Mouse (Mus musculus) c-Kit-negative CD71-positive TER-119-positive erythroid progenitor cells, embryonic 14.5 days (primary cell): ENCODE measurements around the gene D1Pas1.

Source experiments
- DNase-seq: peaks from one replicate; pipeline ENCODE4 v3.0.0-alpha.2; 2013; ENCODE audit warnings: low read depth, low spot score

The D1Pas1 gene

DNA sequence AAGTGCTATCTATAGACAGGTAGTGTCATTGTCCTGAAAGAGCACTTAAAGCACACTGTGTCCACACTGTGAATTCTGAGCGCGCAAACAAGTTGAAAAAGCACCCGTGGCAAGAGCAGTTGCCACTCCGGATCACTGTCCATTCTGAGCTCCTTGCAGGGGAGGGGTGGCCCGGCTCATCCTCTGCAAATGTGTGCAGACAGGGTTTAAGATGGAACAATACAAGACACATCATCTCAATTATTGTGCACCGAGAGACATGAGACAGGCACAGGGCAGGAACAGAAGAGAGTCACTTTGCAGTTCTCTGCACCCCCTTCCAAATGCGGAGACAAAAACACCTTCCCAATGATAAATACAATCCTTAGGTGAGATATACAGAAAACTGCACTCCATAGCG lies 19.3 kb downstream of the D1Pas1 start:
- DNase-seq = no peak

DNA sequence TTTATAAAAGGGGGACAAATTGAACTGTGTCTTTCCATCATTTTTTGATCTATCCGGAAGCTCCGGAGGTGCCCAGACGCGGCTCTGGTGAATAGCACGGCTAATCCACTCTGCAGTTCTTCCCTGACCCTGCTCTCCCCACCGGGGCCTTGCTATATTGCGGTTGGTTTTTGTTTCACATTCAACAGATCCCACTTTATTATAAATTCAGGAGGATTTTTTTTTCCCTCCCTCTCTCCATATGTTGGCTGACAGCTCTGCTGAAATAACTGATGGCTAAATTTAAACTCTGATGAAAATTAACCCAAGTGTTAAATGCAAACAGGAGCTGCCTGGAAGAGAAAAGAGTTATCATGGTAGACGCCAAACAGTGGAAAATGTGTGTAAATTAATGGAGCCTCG lies 21.1 kb downstream of the D1Pas1 start:
- no peak for DNase-seq

DNA sequence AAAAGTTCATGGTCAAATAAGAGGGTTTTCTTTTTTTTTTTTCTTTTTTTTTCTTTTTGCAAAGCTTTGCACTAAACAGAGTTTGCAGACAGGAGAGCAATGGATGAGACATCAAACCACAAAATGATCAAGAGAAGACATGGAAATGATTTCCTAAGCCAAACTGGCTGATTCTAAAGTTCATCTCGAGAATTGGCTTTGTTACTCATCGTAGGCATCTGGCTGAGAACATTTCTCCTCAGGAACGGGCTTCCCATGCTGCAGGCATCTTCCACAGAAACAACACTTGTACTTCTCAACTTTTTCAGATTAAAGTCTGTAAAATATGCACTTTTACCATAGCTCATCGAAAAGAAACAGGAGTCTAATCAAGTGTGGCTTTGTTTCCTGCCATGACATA lies 21.6 kb downstream of the D1Pas1 start:
- no peak for DNase-seq

DNA sequence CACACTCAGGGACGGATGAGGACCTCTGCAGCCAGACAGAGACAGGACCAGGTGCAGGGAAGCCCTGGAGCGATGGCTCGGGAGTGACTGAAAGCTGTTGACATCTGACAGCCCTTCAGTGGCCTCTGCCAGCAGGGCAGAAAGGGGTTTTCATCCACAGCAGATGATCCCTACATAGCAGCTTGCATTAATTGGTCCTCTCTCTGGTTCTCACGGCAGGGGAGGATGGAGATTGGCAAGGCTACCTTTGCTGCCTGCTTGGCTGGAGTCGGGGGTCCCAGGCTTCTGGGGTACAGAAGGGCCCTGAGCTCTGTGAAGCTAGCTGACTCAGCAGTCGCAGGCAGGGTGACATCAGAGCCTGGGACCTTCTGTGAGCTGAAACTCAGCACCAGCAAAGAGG lies 24.3 kb downstream of the D1Pas1 start:
- no peak for DNase-seq

DNA sequence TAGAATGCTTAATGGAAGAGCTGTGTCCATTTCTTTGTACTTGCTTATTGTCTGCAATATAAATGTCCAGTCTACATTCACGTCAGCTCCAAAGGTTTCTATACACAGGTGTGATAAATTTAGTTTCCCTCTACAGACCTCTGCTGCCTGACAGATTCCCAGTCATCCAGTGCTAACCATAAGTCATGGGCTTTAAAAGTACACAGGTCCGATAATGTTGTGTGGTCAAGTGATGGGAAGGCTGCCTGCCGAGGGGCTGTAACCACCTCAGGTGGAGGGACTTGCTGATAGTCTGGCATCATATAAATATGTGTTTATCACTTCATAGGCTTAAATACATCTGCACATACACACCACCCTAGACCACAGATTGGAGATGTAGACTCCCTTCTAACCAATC lies 24.9 kb downstream of the D1Pas1 start:
- no peak for DNase-seq

DNA sequence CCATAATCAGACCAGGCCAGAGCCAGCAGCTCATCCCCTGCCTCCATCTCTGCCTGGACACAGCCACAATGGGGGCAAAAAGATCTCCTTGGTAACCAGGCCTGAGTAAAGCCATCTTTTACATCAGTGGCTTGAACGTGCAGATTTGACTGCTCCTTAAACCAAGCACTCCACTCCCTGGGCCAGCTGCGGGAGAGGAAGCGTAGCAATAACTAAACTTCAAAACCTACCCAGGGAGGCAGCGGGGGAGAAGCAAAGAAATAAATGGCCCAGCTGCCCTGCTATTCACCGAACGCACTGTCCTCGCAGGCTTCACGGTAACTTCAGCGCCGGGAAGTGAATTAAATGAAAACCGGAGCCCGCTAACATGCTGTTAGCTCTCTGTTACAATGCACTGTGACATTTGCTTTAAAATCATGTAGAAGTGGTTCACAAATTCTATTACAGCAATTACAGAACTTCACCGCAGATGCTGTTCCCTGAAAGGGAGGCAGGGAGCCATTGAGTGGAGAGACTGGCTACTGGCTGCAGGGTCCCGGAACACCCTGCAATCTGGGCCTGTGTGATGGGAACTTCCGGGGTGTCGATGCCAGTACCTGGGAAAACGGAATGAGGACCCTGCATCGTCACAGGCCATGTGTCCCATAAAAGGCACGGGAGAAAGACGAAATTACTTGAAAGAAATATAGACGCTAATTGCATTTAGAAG lies 30.5 kb downstream of the D1Pas1 start:
- DNase-seq = no peak

DNA sequence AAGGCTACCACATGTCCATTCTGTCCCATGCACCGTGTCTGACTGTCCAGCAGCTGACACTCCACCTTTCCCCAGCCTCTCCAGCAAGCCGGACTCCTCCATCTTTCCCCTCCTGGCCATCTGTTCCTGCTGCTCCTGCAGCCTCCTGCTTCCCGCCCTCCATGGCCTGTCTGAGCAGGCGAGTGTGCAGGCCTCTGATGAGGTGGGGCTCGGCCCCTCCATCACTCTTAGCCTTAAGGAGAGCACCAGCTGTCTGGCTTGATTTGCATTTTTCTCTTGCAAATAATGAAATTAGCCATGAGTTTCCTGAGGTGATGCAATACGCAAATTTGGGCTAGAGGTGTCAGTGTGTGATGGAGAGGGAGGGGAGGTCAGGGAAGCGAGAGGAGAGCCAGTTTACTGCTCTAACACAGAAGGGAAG lies 36.2 kb downstream of the D1Pas1 start:
- DNase-seq = no peak

DNA sequence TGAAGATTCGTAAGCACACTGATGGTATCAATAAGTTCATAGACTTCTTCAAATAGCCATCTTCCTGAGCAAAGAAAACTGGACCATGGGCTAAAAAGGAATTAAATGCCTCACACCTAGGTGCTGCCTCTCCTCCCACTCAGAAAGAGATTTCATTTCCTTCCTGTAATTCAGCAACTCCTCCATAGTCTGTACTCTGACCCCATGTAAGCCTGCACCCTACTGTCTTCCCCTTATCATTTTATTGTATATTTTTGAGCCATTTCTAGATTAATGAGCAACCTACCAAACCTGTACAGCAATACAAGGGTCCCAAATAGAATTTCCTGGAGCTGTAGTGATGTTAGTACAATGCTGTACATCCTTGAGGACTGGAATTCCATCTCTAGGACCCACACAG lies 37.1 kb downstream of the D1Pas1 start:
- no peak for DNase-seq

DNA sequence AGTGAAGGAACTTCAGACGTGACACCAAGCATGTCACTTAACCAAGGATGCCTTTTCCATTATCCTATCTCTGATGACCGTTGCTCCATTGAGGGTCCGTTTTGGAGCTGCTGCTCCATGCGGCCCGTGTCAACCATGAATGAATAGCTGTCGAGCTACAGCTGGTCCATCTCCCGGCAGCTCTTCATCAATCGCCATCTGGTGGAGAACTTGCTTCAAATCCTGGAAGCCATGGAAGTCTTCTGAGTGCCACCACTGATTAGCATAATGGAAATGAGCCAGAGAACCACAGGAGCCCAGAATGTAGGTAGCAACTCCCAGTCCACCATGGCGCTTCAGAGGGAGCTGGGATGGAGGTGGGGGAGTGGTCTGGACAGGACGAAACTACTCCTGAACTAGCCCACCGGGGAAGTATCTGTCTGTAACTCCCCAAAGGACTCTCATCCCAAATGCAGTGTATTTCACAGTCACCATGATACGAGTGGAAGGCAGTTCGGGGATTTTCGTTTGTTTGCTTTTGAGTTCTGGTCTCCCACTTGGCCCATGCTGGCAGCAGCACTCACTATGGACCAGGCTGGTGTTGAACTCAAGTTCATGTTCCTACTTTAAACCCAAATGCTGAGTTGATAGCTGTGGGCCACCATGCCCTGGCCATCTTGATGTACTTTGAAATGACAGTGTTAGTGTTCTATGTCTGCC lies 39.2 kb downstream of the D1Pas1 start:
- DNase-seq = no peak

DNA sequence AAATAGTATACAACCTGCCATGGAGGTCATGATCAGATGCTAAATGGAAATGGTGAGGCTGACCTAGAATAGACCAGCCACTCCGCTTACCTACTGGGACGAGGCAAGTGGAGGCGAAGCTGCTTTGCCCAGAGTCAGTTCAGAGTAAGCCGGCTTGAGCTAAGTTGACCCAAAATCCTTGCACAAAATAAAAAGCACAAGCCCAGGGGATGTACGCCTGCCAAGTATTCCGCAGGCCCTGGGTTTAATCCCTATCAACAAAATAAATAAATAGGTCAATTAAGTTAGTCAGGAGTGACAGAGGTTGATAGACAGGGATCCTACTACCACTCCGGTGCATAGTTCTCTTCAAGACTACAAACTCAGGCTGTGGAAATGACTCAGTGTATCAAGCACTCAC lies 41.0 kb downstream of the D1Pas1 start:
- no peak for DNase-seq

DNA sequence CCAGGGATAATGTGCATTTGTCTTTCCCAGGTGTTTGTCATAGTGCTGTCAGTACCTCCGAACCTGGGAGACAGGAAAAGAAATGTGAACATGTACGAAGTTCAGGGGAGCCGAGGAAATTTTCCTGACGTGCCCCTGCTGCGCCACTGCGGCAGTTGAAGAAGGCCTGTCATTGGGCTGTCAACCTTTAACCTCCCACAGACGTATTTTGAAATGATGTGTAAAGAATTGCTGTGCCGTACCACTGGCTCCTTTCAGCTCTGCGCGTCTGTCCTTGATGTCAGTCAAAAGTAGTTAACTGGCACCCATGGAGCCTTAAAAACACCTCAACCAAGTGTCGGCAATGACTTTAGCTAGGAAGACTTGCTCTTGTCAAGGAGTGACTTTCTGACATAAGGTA lies 42.9 kb downstream of the D1Pas1 start:
- no peak for DNase-seq

DNA sequence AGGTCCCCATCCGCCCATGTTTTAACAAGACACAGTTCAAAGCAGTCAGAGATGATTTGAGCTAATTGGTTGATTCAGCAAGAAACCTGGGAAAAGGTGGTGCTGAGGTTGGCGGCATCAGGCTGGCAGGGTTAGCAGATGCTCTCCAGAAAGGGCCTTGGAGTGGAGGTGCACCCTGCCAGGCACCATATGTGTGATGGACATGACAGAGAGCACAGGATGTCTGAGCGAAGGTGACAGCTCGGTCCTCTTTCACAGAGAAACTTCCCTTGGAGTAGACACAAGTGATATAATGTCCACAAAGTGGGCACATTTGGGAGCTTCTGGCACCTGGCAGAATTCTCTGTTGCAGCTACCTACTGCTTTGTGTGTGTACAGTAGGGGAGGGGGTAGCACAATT lies 44.4 kb downstream of the D1Pas1 start:
- no peak for DNase-seq

DNA sequence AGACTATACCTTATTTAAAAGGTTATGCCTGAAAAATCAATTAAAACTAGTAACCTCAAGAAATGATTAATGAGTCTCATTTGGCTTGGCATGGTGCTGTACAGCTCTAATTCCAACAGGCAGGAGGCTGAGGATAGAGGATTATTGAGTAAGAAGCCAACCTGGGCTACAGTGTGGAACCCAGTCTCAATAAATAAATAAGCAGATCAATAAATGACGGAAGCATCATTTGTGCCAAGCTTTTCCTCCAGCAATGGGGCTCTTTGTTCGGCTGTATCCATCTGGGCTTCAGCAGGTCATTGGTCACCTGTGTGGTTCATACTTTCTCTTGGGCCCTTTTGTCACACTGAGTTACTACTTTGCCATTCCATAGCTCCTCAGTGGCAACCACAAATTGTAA lies 46.9 kb downstream of the D1Pas1 start:
- DNase-seq = no peak

DNA sequence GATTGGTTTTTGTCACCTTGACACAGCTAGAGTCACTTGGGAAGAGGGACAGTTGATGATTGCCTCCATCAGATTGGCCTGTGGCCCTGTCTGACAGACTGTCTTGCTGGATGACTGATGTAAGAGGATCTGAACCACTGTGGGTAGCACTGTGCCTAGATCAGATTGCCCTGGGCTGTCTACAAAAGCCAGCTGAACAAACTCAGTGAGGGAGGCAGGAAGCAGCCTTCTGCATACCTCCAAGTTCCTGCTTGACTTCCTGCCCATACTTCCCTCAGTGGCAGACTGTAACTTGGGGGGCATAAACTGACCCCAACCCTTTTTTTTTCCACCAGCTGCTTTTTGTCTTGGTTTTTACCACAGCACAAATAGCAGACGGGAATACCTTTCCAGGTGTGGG lies 48.5 kb downstream of the D1Pas1 start:
- DNase-seq = no peak

DNA sequence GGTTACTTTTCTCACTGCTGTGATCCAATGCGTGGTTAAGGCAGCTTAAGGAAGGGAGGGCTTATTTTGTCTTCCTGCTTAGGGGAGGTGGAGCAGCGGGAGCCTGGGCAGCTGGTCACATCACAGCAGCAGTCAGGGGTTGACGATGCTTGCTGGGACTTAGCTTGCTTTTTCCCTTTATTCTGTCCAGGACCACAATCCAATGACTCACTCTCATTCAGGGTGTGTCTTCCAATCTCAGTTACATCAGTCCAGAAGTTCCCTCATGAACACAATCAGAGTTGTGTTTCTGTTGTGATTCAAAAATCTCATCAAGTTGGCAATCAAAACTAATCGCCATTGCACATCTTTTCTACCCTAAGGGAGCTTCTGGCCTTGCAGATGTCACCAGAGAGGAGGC lies 48.9 kb downstream of the D1Pas1 start:
- no peak for DNase-seq

DNA sequence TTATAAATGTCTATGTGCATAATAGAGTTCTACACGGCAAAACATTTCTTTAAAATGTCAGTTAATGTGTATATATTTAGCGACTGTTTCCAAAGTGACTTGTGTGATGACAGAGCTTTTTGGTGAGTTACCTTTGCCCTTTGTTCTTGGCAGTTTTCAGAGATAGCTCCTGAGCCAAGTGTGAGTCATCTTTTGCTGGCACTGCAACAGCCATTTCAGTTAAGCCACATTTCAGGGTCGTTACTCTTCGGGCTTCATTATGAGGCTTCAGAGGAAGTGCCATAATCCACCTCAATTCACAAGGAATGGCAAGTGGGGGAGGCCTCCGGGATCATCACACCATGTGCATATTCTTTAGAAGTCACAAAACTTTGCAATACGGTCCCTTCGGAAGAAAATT lies 52.8 kb downstream of the D1Pas1 start:
- no peak for DNase-seq
